Mouse (Mus musculus) spleen, postnatal 36 days (tissue): ENCODE measurements around the gene Syk.
A peak's percentile ranks its signal among the peaks of the same experiment; 100 is the strongest.

Experiments used
- DNase-seq, 2 experiments: peaks; one replicate each; pipeline ENCODE4 v3.0.0; 2022; ENCODE audit warnings: low spot score in 2 of 2, mixed read lengths in 1 of 2

Syk gene

DNA sequence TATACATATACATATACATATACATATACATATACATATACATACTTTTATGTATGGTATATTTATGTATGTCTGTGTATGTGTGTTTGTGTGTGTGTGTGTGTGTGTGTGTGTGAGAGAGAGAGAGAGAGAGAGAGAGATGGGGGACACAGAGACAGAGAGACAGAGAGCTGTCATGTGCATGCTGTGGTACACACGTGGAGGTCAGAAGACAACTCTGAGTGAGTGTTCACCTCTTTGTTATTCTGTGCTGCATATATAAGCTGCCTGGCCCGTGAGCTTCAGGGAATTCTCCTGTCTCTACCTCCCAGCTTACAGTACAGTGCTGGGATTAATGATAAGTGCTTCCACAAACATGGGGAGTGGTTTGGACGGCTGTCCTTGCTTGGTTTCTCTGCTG is 15.3 kb downstream of the Syk start:
- no peak for DNase-seq

DNA sequence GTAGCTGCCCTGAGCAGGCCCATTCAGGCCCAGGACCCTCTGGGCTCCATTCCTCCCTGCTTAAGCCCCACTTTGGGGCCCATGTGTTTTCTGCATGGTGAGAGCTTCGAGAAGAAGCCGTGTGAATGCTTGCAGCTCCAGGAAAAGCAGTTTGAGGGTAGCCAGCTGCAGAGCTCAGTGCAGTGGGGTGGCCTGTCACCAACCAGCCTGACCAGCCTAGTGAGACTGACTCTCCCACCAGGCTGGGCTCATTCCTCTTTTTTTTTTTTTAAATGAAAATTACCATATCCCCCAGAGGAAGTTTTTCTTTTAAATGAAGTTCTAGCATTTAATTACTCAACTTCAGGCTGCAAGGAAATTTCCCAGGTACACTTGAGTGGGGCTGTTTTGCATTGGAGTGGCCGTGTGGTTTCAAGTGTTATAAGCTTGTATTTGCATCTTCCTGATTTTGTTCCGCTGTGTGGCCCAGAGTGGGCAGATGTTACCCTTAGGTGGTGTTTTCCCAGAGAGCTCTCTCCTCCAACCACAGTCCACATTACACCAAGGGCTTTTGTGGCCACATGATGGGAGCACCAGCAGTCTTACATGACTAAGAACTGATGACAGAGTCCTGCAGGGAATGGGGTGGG is 17.2 kb downstream of the Syk start:
- peak; percentile 81 to 85 for DNase-seq

DNA sequence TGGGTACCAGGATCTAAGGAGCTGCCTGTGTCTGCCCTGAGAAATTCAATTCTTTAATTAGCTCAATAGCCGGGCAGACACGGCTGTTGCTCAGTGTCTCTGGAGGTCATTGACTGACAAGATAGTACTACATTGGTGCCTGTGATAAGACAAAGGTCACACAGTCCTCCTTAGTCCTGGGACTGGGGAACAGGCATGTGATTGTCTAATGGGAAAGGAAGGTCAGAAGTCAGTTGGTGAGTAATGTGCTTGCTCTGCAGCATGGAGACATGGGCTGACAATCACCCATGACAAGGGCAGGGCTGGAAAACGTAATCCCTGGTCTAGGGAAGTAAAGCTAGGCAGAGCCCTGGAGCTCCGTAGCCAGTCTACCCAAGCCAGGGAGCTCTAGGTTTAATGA is 19.8 kb downstream of the Syk start:
- DNase-seq = no peak

DNA sequence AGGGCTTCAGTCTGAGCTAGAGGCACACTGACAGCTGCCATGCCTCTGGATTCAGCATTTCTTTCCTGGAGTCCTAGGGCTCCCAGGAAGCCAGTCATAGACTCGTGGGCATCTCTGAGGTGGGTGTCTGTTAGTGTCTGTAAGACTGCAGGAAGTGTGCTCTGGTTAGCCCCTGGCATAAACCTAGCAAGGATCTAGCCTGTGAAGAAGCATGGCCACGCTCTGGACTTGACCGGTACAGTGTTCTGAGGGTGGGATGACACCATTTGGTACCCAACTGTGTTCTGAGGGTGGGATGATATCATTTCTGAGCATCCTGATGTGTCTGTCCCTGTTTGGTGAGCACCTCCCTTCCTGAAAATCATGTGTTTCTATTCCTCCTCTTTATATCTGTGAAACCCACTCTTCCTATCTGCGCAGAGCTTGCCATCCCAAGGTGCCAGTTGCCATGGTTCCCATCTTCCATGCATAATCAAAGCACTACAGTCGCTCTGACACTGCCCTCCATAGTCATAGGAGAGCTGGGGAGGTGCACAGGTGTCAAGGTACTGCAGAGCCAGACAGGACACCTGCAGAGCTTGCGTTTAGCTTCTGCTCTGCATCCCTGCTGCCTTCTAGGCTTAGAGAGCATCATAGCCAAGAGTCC is 20.9 kb downstream of the Syk start:
- no peak for DNase-seq

DNA sequence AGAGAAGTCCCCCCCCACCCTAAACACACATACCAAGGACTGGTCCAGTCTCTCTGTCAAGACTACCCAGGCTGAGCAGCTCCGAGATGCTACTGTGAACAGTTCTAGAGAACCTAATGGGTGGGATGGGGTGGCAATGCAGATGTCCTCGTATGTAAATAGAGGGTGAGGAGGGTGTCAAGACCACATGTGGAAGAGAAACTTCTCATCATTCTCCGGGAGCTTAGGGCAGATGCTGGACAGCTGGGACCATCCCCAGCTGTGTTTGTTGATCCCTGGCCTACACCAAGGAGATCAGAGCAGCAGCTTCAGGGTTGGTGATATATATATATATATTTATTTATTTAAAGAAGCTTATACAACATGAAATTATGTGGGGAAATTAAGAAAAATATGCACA is 22.0 kb downstream of the Syk start:
- DNase-seq = peak in 1 of 2 experiments; percentile 22

DNA sequence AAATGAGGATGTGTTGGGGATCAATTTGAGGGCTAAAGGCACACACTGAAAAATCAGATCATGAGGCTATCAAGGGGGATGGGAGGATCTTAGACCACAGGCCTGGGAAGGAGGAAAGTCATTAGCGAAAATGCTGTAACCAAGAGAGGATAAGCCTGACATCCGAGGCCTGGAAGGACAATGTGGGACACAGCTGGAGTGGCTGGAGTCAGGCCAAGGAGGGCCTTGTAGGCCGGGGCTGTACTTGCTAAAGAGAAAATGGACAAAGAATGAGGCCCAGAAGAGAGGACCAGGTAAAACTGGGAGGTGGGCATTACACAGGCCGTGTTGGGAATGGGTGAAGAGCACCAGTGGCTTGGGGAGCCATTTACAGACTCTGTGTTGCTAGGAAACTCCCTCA is 22.9 kb downstream of the Syk start:
- no peak for DNase-seq

DNA sequence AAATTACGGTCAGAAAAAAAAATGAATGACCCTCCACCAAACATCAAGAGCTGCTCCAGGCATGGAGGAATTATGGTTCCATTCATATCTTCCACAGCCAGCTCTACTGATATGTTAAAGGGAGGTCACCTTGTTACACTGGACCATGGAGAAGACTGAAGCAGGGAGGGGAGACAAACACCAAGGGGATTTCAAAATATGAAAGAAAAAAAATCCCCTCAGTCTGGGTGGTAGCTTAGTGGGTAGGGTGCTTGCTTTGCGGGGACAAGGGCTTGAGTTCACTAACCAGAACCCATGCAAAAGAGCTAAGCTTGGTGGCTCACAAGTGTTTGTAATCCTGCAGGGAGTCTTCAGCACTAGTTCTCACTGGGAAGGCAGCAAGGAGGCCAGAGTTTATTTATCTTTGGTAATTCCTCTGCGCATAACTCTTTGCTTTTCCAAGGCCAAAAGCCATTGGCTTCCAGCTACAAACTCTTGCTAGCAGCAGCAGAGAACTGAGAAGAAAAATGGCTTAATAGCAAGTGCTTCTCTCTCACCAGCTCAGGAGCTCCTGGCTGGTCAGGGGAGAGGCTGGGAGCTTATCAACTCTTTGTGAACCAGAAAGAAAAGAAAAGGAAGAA is 23.8 kb downstream of the Syk start:
- DNase-seq = peak; percentile 63 to 64

DNA sequence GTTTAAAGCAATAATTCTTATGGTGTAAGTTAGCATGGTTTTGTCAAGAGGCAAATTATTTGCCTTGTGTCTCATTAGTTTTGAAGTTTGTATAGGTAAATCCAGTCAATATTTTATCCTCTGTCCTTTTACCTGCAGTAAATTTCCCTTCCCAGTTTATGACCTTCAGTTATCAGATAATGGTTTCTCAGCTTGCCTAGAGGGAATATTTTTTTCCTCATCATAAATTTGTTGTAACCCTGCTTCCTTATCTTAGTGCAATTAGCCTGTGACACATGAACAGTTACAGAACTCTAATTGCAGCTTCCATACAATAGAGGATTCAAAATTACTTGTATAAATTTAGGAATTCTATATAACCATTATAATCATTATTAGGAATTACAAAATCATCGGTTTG is 25.0 kb downstream of the Syk start:
- DNase-seq = no peak

DNA sequence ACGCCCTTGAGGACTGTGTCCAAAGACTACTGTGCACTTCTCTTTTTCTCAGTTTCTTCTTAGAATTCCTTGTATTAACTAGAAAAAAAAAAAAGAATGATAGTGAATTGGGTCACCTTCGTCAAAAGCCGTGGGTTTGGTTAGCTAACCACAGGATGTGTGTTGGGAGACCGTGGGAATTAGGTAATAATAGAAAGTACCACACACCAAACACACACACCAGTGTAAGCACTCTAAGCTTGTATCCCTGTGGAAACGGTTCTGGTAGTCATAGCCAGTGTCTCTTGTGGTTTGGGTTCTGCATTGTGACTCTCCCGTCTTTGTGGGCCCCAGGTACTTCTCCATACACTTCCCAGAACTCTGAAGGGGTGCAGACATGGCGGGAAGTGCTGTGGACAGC is 27.5 kb downstream of the Syk start:
- DNase-seq = no peak

DNA sequence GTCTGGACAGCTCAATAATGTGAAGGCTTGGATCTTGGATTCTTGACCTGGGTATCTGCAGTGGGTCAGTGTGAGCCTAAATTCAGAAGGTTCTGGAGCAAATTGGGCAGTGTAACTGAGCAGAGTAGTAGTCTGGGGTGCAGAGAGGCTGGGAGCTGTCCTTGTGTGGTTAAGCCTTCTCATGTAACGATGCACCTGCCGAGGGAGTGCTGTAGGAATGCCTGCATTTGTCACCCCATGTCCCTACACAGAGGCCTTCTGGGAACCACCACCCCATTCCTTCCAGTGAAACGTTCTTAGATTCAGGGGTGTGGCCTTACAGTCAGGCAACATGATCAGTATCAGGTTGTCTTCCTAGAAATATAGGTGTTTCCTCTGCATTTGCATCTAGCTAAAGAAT is 30.3 kb downstream of the Syk start:
- no peak for DNase-seq

DNA sequence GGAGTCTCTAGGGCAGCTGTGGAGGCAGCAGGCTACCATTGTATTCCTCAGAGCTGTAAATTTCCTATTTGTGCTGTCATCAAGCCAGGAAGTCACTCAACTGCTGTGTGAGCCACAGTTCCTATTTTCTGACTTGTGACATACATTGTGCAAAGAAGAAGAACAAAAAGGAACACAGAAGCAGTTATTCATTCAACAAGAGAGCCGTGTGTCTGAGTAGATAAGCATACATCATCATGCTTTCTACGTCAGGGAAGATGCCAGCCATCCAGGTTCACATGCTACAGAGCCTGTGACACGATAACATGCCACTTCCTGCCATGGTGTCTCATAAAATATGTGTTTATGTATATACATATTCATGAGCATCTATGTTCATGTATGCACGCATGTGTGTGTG is 32.1 kb downstream of the Syk start:
- DNase-seq = no peak

DNA sequence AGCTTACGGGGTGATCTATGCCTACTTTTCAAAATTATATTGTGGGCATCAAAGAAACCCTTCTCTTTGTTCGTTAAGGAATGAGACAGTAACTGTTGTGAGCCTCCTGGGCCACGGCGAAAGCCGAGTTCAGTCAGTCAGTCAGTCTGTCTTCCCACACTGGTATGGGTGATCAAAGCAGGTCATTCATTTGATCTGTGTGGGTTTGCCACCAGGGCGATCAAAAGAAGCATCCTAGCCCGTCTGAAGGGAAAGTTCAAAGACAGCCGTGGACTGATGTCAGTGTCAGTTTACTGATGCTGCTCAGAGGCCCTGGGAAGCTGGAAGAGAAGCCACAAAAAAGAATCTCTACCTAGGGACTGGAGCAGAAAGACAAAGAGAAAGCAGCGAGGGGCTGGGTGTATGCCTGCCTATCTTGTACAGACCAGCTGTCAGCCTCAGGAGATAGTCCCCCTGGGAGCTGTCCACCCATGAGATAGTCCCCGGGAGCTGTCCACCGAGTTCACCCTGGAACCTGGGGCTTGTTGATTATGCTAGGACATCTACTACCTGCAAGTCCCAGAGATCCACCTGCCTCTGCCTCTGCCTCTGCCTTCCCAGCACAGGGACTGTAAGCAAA is 34.2 kb downstream of the Syk start:
- no peak for DNase-seq

DNA sequence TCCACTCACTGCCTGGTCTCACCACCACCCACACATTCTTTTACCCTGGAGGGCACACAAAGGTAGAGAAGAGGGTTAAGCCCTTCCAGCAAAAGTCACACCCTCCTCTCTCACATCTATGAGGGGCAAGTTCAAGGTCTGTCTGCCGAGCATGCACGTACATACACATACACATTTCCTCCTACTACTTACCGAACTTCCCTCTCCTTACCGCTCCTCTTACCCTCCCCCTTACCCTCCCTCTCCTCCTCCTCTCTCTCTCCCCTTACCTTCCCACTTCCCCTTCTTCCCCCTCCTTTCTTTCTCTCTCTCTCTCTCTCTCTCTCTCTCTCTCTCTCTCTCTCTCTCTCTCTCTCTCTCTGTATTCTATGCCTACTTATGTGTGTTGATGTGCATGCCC is 35.6 kb downstream of the Syk start:
- DNase-seq = peak; percentile 47 to 53

DNA sequence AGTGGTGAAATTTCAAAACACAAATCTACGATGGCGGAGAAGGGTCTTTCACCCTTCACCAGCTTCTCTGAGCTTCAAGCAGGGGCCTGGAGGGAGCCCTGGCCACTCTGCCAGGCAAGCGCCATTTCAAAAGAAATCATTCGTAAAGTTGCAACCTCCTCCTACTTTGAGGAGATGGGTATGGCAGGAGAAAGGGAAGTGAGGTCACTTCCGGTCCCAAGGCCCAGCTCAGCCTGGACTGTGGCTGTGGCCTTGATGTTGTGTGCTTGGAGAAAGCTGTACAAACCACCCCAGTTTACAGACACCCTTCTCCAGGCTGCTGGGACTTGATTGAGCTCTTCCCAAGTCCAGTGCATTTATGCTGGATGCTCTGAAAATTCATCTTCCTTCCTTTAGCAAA is 36.5 kb downstream of the Syk start:
- DNase-seq = no peak

DNA sequence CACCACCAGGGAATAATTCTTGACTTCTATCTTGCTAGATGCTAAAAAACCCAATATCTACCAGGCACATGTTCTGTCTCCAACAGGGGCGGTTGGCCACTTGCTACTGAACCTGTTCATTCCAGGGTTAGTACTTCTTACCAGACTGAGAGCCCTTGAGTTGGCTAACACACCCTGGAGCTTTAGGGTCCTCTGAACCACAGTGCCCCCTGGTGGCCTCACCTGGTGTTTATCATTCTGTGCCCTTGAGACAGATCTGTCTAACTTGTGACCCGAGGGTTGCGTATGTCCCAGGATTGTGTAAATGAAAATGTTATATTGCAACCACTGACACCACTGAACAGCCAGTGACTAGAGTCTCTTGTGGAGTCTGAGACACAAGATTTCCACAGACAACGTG is 41.1 kb downstream of the Syk start:
- DNase-seq = peak; percentile 73 to 81

DNA sequence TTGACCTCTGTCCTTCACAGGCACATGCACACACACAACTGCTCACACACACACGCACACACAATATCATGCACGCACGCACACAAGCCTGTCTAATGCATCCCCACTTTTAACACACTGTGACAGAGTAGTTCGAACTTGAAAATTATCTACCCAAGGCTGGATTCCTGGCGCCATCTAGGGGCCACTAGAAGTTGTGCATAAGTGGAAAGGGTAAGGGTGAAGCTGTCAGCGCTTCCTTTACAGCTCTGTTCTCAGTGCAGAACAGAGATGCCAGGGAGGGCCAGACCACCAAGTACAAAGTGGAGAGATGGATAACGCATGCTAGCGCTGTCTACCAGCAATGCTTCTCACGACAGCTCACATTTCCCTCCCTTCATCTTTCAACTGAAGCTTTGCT is 45.6 kb downstream of the Syk start:
- peak; percentile 44 to 61 for DNase-seq

DNA sequence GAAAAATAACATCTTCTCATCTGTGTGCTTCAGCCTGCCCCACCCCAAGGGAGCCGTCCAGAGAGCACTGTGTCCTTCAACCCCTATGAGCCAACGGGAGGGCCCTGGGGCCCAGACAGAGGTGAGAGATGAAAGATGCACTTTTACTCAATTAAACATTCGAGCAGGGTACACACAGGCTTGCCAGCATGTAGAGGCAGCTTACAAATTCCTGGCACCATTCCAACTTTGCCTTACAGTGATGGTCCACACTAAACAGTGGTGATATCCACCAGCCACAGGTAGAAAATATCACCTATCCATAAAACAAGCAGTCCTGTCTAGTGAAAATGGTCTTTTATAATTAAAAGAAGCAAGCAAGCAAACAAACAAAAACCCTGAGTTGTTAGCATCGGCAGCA is 48.7 kb downstream of the Syk start:
- DNase-seq = no peak

DNA sequence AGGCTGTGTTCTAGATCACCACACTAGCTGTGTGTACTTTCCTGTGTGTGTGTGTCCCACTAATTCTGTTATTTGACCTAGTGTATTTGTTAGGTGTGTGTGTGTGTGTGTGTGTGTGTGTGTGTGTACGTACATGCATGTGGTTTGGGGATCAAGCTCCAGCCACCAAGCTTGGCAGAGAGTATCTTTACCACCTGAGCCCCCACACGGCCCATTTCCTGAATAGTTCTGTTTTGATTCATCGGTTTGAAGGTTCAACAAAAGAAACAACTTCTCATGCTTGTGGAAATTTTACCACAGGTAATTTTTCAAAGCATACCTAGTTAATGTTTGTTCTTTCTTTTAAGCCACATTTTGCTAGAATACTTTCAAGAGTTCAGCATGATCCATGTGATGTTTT is 52.5 kb downstream of the Syk start:
- DNase-seq = no peak

DNA sequence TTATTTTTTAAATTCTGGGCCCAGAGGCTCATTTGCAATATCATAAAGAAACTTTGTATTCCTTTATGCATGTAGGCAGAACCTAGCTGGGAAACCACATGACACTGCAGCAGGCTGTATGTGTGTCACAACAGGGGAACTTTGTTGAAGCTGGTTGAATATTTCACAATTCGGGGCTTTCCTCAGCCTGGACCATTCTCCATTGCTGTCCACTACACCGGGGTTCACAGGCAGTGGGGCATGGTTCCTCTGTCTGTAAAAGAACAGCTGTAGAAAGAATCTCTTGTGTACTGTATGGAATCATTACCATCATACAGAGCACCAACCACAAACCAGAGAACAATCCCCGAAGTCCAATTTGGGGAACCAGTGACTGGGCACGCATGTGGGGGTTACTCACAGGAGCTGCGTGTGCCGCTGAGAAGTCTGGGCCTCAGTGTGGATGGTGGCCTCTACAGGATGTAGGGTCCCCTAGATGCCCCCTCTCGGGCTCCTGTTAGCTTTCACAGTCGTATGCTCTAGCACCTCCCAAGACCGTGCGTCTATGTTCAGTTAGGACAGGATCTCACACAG is 53.3 kb downstream of the Syk start:
- DNase-seq = peak; percentile 34 to 59

DNA sequence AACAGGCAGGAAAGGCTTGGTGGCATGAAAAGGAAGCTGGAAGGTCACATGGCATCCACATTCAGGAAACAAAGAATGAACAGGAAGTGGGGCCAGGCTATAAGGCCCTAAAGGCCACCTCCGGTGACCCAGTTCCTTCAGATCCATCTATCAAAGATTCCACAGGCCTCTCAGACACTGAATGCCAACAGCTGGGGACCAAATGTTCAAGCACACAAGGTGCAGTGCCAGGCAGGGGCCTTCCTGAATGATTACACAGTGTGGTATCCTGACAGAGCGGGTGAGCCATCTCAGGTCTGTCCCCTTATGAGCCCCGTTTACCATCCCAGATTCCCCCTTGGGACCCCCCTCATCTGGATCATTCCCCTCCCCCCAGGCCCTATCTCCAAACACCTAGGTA is 63.6 kb downstream of the Syk start:
- DNase-seq = no peak

DNA sequence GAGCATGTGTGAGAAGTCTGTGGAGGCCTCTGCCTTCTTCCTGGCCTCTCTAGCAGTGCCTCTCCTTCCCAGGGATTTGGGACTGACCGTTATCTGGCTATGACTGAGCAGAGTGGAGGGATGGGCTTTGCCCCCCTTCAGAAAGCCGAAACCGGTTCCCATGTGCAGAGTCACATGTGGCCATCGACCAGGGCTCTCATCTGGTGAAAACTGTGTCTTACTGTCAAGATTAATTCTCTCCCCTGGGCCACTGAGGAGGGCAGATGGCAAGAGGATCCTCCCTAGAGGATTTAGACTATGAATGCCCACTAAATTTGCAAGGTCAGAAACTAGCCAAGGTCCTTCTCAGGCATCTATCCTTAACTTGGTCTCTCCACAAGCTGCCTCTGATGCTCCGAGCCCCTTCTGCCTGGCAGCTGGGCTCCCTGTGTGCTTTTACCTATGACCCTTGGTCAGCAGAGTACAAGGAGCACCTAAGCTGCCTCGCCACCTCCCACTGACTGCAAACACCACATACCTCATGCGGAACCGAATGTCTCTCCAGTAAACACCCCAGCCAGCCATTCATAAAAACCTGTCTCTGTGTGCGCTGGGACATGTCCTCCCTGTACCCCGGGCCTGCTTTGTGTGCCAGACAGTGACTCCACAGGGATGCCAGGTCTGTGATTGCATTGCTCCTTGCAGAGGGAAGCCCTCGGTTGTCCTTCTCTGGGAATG is 65.2 kb downstream of the Syk start:
- DNase-seq = no peak

DNA sequence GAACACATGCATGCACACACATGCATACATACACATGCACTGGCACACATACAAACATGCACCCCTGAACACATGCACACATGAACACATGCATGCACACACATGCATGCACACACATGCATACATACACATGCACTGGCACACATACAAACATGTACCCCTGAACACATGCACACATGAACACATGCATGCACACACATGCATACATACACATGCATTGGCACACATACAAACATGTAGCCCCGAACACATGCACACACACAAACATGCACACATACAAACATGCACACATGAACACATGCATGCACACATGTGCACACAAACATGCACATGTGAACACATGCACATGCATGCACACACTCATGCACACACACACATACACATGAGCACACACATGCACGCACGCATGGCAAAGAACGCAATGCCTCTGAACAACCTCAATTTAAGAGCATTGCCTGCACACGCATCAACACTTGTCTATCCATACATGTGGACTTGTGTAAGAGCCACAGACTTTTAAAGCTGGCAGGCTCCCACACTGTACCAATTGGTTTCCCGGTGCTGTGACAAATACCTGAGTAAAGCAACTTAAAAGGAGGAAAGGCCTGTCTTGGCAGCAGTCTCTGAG is 66.9 kb downstream of the Syk start:
- no peak for DNase-seq
